Mouse (Mus musculus): ENCODE data around the gene Abcf2. TPM values are rescaled to one million over a fixed set of nuclear protein-coding genes. Genes with fewer than 3 reads are reported as not detected.

Abcf2 gene
- polyA plus RNA-seq (2015; fragmentation: Nextera tagmentation; extraction: Ambion mirVana), result 119 and 121 TPM in 2 replicates

- DNase-seq (ENCODE audit: low spot score), result peak; percentile 100
These were observed at the start of gene Abcf2 for GRCm38 (mm10) chr5:24577183-24577929. Gene Abcf2, minus strand, starts transcription at chr5:24577467.

- no peak for DNase-seq (ENCODE audit: low spot score)
These were observed 47.5 kb upstream of the Abcf2 start for GRCm38 (mm10) chr5:24624822-24625120.

GRCm38 (mm10) chr5:24623986-24624821, 46.9 kb upstream of the Abcf2 start, which contains the start of gene Smarcd3:
Gene Smarcd3, minus strand, starts transcription at chr5:24624411.
- no peak for DNase-seq (ENCODE audit: low spot score)

GRCm38 (mm10) chr5:24623041-24623985, 46.0 kb upstream of the Abcf2 start:
- DNase-seq (ENCODE audit: low spot score), result no peak

GRCm38 (mm10) chr5:24622386-24623040, 45.2 kb upstream of the Abcf2 start:
- DNase-seq (ENCODE audit: low spot score), result no peak

GRCm38 (mm10) chr5:24620626-24621025, 43.4 kb upstream of the Abcf2 start:
- no peak for DNase-seq (ENCODE audit: low spot score)

GRCm38 (mm10) chr5:24620116-24620515, 42.8 kb upstream of the Abcf2 start:
- DNase-seq (ENCODE audit: low spot score), result no peak

GRCm38 (mm10) chr5:24618921-24619320, 41.7 kb upstream of the Abcf2 start:
- DNase-seq (ENCODE audit: low spot score), result no peak

- no peak for DNase-seq (ENCODE audit: low spot score)
These were observed 37.8 kb upstream of the Abcf2 start for GRCm38 (mm10) chr5:24615097-24615496.

- DNase-seq (ENCODE audit: low spot score), result no peak
These were observed 35.0 kb upstream of the Abcf2 start for GRCm38 (mm10) chr5:24612302-24612649.

- DNase-seq (ENCODE audit: low spot score), result no peak
These were observed 34.4 kb upstream of the Abcf2 start for GRCm38 (mm10) chr5:24611366-24612301.

GRCm38 (mm10) chr5:24609388-24609787, 32.1 kb upstream of the Abcf2 start:
- no peak for DNase-seq (ENCODE audit: low spot score)

- DNase-seq (ENCODE audit: low spot score), result no peak
These were observed 28.9 kb upstream of the Abcf2 start for GRCm38 (mm10) chr5:24605980-24606665.

GRCm38 (mm10) chr5:24605321-24605979, 28.2 kb upstream of the Abcf2 start:
- no peak for DNase-seq (ENCODE audit: low spot score)

GRCm38 (mm10) chr5:24604656-24605100, 27.4 kb upstream of the Abcf2 start:
- no peak for DNase-seq (ENCODE audit: low spot score)

GRCm38 (mm10) chr5:24604080-24604655, 26.9 kb upstream of the Abcf2 start:
- DNase-seq (ENCODE audit: low spot score), result no peak

GRCm38 (mm10) chr5:24603431-24604010, 26.3 kb upstream of the Abcf2 start:
- no peak for DNase-seq (ENCODE audit: low spot score)
